Mouse (Mus musculus): ENCODE measurements around the gene Hist1h2bq. TPM values are rescaled to one million over a fixed set of nuclear protein-coding genes. Genes with fewer than 3 reads are reported as not detected.

Gene Hist1h2bq
- polyA plus RNA-seq (2012; rRNA removed): 3.5 and 6.3 TPM in 2 replicates

GRCm38 (mm10) chr13:21810073-21810472 is at the start of gene Hist1h2bq, which contains the start of gene Hist1h2ao:
Gene Hist1h2bq, minus strand, starts transcription at chr13:21810197.
Gene Hist1h2ao, plus strand, starts transcription at chr13:21810465.

GRCm38 (mm10) chr13:21833461-21833860 is 23.5 kb upstream of the Hist1h2bq start, which contains the start of the genes Hist1h2ap and Hist1h2br:
Gene Hist1h2ap, minus strand, starts transcription at chr13:21833507.
Gene Hist1h2br, plus strand, starts transcription at chr13:21833743.

GRCm38 (mm10) chr13:21831418-21832394 is 21.7 kb upstream of the Hist1h2bq start, which contains the start of gene Hist1h4n:
Gene Hist1h4n, minus strand, starts transcription at chr13:21832196.

GRCm38 (mm10) chr13:21811539-21811938 is 1.5 kb upstream of the Hist1h2bq start, which contains the start of gene Hist1h4m:
Gene Hist1h4m, plus strand, starts transcription at chr13:21811746.

GRCm38 (mm10) chr13:21786899-21787629 is 22.9 kb downstream of the Hist1h2bq start, which contains the start of the genes Hist1h2an and Hist1h2bp:
Gene Hist1h2an, minus strand, starts transcription at chr13:21787218.
Gene Hist1h2bp, plus strand, starts transcription at chr13:21787461.

GRCm38 (mm10) chr13:21783255-21783617 is 26.8 kb downstream of the Hist1h2bq start, which contains the start of gene Hist1h3i:
Gene Hist1h3i, minus strand, starts transcription at chr13:21783370.

GRCm38 (mm10) chr13:21779767-21780731 is 29.9 kb downstream of the Hist1h2bq start, which contains the start of gene Hist1h1b:
Gene Hist1h1b, minus strand, starts transcription at chr13:21780625.

Other genes with a start within 250 kb of the Hist1h2bq start
- not detected in 2 replicates for gene Olfr1364, start 228.4 kb downstream of the Hist1h2bq start, polyA plus RNA-seq (2012; rRNA removed)
- gene Olfr1362, start 196.2 kb downstream of the Hist1h2bq start, polyA plus RNA-seq (2012; rRNA removed): not detected in 2 replicates
- not detected in 2 replicates for gene Olfr11, start 167.7 kb downstream of the Hist1h2bq start, polyA plus RNA-seq (2012; rRNA removed)
- not detected in 2 replicates for gene Olfr1361, start 146.8 kb downstream of the Hist1h2bq start, polyA plus RNA-seq (2012; rRNA removed)
- not detected in 2 replicates for gene Olfr1360, start 132.8 kb downstream of the Hist1h2bq start, polyA plus RNA-seq (2012; rRNA removed)
- not detected in 2 replicates for gene Olfr1359, start 112.1 kb downstream of the Hist1h2bq start, polyA plus RNA-seq (2012; rRNA removed)
- 5.9 and 7.6 TPM in 2 replicates for gene Hist1h2bl, start 94.1 kb downstream of the Hist1h2bq start, polyA plus RNA-seq (2012; rRNA removed)
- 1.9 and 2.8 TPM in 2 replicates for gene Hist1h2ai, start 93.8 kb downstream of the Hist1h2bq start, polyA plus RNA-seq (2012; rRNA removed)
- 11.5 and 11.6 TPM in 2 replicates for gene Hist1h3h, start 92.5 kb downstream of the Hist1h2bq start, polyA plus RNA-seq (2012; rRNA removed)
- gene Hist1h2bm, start 88.2 kb downstream of the Hist1h2bq start, polyA plus RNA-seq (2012; rRNA removed): 4.9 and 7.3 TPM in 2 replicates
- 9.1 and 9.2 TPM in 2 replicates for gene Hist1h4j, start 75.1 kb downstream of the Hist1h2bq start, polyA plus RNA-seq (2012; rRNA removed)
- gene Hist1h4k, start 59.7 kb downstream of the Hist1h2bq start, polyA plus RNA-seq (2012; rRNA removed): 14.1 and 22.0 TPM in 2 replicates
- gene Hist1h2ak, start 56.4 kb downstream of the Hist1h2bq start, polyA plus RNA-seq (2012; rRNA removed): 17.2 and 18.2 TPM in 2 replicates
- 10.0 and 14.8 TPM in 2 replicates for gene Hist1h2bn, start 56.1 kb downstream of the Hist1h2bq start, polyA plus RNA-seq (2012; rRNA removed)
- gene Hist1h1b, start 29.6 kb downstream of the Hist1h2bq start, polyA plus RNA-seq (2012; rRNA removed): 3.8 and 4.1 TPM in 2 replicates
- gene Hist1h3i, start 26.8 kb downstream of the Hist1h2bq start, polyA plus RNA-seq (2012; rRNA removed): 13.4 and 17.5 TPM in 2 replicates
- 3.5 and 4.0 TPM in 2 replicates for gene Hist1h2an, start 23.0 kb downstream of the Hist1h2bq start, polyA plus RNA-seq (2012; rRNA removed)
- gene Hist1h2bp, start 22.7 kb downstream of the Hist1h2bq start, polyA plus RNA-seq (2012; rRNA removed): 1.2 and 2.5 TPM in 2 replicates
- gene Hist1h2ao, start 268 bp upstream of the Hist1h2bq start, polyA plus RNA-seq (2012; rRNA removed): not detected in 2 replicates
- not detected in 2 replicates for gene Hist1h4m, start 1.5 kb upstream of the Hist1h2bq start, polyA plus RNA-seq (2012; rRNA removed)
- 19.1 and 27.0 TPM in 2 replicates for gene Hist1h4n, start 22.0 kb upstream of the Hist1h2bq start, polyA plus RNA-seq (2012; rRNA removed)
- 35.2 and 36.1 TPM in 2 replicates for gene Hist1h2ap, start 23.3 kb upstream of the Hist1h2bq start, polyA plus RNA-seq (2012; rRNA removed)
- gene Hist1h2br, start 23.5 kb upstream of the Hist1h2bq start, polyA plus RNA-seq (2012; rRNA removed): 2.2 and 6.7 TPM in 2 replicates
- gene Zfp184, start 134.9 kb upstream of the Hist1h2bq start, polyA plus RNA-seq (2012; rRNA removed): 0.38 and 0.39 TPM in 2 replicates
- not detected in 2 replicates for gene Pom121l2, start 171.0 kb upstream of the Hist1h2bq start, polyA plus RNA-seq (2012; rRNA removed)
- 1.2 and 1.3 TPM in 2 replicates for gene Prss16, start 199.5 kb upstream of the Hist1h2bq start, polyA plus RNA-seq (2012; rRNA removed)
- gene Hist1h2ah, start 225.4 kb upstream of the Hist1h2bq start, polyA plus RNA-seq (2012; rRNA removed): 3.6 and 4.4 TPM in 2 replicates
- 6.7 and 11.4 TPM in 2 replicates for gene Hist1h2bk, start 225.7 kb upstream of the Hist1h2bq start, polyA plus RNA-seq (2012; rRNA removed)
- 42.8 and 103 TPM in 2 replicates for gene Hist1h4i, start 231.2 kb upstream of the Hist1h2bq start, polyA plus RNA-seq (2012; rRNA removed)
- gene Hist1h2ag, start 232.7 kb upstream of the Hist1h2bq start, polyA plus RNA-seq (2012; rRNA removed): 13.6 and 14.3 TPM in 2 replicates
- 7.7 and 11.4 TPM in 2 replicates for gene Hist1h2bj, start 233.0 kb upstream of the Hist1h2bq start, polyA plus RNA-seq (2012; rRNA removed)

Measured in liver, embryonic 18 days (tissue).